Mouse (Mus musculus) lung, adult 18-20 months (tissue): Measurements from ENCODE around the gene Kcnip1.

Experiments used
- DNase-seq, 2 experiments: peaks; one replicate each; pipeline ENCODE4 v3.0.0; 2022; ENCODE audit warnings: mixed read lengths in 2 of 2

Kcnip1 gene

DNA sequence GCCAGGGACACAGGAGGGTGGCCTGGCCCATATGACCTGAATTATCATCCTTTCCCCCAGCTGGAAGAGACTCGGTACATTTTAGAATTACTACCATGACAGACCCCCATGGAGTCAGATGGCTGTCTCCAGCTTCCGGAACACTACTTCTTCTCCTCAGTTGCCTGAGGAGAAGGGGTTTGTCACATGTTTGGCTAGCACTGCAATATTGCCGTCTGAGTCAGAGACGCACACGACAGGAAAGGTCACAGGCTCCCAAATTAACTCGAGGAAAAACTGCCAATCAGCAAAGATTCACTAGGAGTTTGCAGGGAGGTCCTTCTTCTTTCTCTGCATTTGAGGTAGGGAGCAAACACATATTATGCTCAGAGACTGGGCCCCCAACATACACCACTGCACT lies 168.2 kb downstream of the Kcnip1 start:
- no peak for DNase-seq

DNA sequence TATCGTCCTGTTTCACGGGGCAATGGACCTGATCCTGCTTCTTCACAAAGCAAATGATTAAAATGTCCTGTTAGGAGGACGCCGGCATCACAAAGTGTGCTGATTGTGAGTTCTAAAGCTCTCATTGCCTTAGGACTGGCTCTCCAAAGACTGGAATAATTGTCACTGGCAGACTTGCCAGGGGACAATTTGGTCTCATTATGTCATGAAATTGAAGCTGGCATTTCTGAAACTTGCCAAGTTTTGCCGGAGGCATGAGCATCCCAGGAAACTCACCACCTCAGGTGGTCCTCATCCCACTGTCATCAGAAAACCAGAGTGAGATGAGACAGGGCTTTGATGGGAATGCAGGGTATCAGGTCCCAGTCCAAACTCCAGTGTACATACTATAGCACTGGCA lies 171.6 kb downstream of the Kcnip1 start:
- no peak for DNase-seq

DNA sequence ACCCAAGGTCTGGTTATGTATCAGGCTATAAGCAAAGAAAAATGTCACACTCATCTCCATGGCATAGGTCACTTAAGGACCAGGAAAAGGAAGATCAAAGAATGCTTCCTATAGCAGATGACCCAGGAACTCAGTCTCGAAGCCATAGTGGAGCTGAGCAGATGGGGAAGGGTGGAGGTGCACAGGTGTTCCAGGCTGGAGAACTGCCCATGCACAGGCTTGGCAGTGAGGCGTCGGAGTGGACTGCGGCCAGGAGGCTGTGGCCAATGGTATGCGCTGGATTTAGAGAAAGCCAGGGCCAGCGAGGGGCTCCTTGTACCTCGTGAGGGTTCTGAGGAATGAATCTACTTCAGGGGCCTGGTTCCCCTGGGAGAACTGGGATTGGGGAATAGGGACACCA lies 172.1 kb downstream of the Kcnip1 start:
- no peak for DNase-seq

DNA sequence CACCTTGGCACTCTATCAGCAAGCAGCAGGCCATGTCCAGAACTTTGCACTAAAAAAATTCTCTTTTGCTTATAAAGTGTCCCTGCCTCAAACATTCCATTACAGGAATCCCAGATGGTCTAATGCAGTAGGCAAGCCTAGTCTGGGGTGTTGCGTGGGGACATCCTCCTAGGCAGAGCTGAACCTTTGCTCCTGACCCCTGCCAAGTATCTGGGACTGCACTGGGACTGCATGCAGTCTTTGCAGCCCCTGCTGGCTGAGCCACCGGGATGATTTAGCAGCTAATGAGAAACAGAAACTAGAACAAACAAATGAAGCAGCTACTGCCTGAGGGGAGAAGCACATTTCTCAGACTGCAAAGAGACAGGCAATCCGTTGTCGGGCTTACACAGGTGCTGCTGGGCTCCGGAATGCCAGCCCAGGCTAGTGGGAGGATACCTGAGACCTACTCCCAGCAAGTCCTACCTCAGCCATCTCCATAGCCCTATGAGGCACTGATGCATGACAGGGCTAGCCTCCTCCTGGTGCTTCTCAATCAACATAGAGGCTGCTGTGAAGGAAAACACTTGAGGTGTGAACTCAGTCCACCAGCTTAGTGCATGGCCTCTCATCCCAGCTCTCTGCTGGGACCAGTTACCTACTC lies 174.0 kb downstream of the Kcnip1 start:
- no peak for DNase-seq

DNA sequence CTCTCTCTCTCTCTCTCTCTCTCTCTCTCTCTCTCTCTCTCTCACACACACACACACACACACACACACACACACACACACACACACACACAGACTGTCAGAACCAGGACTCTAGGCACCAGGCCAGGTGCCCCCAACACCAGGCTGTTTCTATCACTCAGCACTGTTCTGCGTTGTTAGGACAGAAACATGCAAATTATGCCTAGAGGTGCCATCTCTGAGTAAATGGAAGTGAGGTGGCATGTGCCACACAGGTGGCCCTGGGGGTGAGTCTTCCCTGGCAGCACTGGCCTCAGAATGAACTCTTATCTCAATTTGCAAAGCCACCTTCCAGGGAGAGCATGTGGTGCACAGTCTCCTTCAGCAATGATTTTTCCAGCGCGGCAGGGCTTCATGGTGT lies 176.9 kb downstream of the Kcnip1 start:
- DNase-seq, result no peak

DNA sequence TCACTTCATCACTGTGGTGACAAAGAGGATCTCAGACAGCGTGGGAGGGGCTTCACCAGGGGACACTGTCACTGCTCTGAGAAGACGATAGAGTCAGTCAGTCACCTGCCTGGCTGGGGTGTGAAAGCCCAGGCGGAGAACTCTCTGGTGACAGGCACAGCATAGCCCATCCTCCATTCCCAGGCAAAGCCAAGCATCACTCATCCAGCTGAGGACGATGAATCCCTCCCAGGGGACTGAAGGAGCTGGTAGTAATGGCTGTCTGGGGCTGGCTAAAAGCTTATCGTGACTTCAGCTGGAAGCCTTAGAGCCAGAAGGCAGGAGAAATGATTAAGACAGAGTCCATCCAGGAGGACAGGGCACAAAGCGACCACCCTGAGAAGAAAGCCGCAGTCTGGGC lies 182.8 kb downstream of the Kcnip1 start:
- DNase-seq, result no peak

DNA sequence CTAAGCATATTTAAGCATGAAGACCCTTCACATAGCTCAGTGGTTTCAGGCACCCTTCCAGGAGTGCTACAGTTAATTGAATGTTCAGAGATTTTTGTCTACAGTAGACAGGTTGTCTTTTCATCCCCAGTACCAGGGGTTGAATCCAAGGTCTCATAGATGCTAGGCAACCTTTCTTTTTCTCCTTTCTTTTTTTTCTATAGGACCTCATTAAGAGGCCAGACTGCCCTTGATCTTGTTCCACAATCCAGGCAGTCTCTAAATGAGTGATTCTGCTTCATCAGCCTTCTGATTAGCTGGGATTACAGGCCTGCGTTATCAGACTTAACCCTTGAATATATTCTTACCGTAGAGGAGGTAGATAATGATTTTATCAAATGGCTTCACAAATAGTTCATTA lies 189.9 kb downstream of the Kcnip1 start:
- no peak for DNase-seq

DNA sequence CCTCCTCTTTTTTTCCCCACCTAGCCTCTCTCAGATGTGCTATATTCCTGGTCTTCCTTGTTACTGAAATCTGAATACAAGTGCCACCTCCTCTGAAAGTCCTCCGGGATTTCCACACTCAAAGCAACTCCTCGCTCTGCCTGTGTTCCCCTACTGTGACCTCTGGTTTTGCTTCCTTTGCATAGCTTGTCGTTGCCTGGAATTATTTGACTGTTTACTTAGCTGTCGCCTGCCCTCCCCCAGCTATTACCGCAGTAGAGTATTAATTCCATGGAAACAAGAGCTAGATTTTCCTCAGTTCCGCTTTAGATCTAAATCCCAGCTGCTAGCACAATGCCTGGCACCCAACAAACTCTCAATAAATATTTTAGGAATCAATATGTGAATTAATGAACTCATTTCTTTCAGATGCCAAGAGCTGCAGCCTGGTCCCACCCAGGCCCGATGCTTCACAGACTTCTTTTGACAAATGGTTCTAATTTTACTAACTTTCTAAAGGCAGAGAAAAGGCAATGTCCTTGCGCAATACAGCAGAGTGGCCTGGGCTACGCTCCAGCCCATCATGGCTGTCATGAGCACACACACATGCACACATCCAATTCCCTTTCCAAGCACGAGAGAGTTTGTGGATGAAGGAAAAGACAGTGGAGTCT lies 192.4 kb downstream of the Kcnip1 start:
- peak in 1 of 2 experiments; percentile 10 for DNase-seq

DNA sequence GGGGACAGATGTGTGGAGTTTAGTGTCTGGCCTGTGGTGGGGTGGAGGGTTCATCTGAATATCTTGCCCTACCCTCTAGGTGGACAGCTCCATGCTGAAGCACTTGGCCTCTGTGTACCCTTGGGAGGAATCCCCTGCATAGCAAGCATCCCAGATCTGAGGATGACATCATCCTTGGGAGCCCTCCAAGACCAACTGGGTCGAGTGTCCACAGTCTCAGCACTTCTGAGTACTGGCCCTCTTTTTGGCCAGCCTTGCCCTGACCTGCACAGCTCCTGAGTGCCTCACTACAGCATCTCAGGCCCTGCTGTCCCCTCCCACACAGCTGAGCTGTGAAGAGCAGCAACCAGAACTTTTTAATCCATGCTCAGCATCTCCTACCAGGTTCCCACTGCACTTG lies 193.0 kb downstream of the Kcnip1 start:
- DNase-seq, result peak in 1 of 2 experiments; percentile 2

DNA sequence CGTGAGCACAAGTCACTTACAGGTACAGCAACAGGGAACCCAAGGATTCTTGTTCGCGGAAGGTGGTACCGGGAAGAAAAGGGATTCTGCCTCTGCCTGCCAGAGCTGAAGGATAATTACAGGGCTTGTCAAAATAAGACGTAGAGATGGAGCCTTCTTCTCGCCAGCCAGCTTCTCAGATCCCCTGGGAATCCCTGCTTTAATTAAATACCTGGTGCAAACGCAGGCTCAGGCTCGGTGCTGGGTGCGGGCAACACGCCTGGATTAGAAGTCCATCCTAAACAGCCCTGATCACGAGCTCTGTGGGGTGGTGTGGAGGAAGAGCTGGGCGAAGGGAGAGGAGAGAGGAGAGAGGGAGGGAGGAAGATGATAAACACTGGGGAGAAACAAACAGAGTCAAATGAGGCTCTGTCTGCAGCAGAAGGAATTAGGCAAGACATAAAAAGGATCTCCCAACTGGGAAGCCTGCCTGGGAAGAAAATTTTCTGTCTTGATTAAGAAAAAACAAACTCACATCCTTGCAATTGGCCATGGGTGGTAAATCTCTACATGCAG lies 194.8 kb downstream of the Kcnip1 start:
- DNase-seq, result no peak

DNA sequence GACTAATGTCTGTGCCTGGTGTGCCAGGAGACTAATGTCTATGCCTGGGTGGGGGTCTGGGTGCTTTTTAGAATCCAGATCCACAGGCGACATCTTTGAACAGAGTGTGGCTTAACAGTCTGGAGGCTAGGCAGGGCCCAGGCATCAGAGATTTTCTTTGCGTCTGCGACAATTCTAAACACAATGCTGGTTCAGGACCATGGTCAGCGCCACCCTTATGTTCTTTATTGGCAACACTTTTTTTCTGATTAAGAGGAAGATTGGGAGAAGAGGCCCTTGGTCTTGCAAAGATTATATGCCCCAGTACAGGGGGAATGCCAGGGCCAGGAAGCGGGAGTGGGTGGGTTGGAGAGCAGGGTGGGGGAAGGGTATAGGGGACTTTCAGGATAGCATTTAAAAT lies 205.6 kb downstream of the Kcnip1 start:
- no peak for DNase-seq

DNA sequence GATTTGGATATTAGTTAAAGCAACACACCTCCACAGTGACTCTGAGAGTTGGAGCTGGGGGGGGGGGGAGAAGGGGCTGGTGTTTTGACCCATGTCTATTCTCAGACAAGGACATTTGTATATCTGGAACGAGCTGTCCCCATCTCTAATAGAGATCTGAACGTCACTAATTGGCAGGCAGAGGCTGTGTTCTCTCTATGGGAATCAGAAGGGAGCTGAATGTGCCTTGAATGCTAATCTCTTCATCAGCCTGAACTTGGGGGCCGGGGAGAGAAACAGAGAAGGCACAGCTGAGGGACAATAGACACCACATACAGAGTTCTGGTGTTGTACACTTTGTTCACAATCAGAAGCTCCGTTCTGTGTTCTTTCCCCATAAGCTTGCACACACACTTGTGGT lies 206.4 kb downstream of the Kcnip1 start:
- no peak for DNase-seq

DNA sequence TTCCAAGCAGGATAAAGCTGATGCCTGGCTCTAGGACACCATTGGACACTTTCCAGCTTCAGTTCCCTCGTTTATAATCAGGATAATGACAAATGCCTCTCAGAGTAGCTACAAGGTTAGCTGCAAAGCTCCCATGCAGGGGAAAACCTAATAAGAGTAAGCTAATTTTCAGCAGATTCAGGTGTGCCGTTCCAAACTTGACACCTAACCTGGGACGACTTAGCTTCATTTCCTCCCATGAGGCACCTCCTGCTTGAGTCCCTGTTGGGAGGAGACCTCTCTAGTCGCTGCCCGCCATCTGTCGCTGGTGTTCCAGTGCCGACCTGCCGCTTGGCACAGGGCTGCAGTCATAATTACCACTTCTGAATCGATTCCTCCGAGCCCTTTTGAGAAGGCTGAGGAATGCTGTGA lies 211.4 kb downstream of the Kcnip1 start:
- no peak for DNase-seq

DNA sequence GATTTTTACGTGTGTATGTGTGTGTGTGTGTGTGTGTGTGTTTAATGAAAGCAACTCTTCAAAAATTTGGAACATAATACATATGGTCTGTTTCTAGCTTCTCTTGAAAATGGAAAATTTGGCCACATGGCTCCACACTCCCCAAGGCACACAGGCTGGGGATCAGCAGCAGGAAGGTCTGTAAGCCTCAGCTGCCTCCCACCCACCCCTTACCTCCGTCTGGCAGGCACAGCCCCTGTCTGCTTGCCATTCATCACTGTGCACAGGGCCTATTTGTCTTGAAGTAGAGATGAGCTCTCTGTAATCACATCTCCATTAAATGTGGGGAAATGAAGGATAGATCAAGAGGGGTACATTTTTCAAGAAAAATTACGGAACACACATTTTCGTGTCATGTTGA lies 212.7 kb downstream of the Kcnip1 start:
- no peak for DNase-seq

DNA sequence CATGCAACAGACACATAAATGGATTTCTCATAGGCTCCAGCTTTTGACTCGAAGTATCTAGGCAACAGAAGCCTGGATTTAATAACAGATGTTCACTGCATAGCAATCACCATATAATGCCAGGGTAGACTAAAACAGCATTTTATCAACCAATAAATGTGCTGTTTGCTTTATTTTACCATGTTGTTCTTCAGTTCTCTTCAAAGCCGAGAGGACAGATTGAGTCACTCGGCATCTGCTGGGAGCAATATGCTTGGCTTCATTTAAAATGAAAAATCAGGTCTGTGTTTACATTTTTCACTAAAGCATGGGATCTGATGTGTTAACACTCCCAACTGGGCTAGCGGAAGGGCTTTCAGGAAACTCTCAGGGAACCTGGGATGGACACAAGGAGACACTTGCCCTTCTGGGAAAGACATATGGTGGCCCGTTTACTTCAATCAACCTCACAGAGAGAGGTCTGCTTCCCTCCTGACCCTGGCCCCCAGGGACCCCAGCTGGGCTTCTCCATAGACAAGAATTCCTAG lies 220.3 kb downstream of the Kcnip1 start:
- no peak for DNase-seq

DNA sequence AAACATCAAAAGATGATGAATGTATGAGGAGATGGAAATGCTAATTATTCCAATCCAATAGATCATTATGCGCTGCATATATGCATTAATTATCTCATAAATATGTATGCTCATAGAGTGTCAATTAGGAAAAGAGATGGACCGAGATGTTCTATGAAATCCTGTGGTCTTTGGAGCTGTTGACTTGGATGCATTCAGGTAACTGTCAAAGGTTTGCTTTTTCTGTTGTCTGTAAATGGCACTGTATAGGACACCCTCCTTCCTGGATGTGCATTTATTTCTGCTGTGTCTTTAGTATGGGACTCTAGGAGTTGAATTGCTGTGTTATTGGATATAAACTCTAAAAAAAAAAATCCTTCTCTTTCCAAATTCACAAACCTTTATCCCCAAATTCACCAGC lies 220.9 kb downstream of the Kcnip1 start:
- DNase-seq, result no peak

DNA sequence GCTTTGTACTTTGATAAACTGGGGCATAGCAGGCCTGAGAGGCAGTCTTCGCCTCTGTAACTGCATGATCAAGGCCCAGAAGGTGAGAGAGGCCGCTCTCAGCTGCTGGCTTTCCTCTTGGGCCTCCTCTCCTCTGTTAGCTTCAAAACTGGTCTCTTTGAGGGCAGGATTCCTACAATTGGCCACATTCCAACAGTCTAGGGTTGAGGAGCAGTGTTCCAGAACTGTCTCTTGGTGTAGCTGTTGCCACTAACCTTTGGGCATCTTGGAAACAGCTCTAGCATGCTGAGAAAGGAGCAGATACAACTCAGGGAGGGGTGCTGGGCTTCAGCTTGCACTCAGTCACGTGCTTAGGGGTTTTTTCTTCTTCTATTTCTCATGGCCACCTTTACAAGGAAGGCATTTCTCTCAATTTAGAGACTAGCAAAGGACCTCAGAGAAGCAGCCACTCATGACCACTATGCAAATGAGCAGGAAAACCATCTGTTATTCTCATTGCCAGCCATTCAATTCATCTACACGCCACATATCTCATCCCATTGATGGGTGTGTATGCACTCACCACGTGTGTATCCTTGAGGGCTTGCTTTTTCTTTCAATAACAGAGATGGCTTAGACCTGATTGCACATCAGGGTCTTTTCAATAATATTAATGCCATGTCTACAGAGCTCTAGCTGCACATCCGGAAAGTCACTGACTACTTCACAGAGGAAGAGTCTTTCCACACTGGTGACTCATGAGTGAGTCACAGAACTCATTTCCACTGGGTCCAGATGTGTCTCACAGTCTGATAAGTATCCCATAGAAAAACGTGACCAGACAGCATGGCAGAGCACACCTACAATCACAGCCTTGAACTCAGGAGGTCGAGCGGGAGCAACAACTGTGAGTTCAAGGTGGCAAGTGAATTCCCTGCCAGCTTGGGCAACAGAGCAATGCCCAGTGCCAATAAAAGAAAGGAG lies 225.7 kb downstream of the Kcnip1 start:
- no peak for DNase-seq

DNA sequence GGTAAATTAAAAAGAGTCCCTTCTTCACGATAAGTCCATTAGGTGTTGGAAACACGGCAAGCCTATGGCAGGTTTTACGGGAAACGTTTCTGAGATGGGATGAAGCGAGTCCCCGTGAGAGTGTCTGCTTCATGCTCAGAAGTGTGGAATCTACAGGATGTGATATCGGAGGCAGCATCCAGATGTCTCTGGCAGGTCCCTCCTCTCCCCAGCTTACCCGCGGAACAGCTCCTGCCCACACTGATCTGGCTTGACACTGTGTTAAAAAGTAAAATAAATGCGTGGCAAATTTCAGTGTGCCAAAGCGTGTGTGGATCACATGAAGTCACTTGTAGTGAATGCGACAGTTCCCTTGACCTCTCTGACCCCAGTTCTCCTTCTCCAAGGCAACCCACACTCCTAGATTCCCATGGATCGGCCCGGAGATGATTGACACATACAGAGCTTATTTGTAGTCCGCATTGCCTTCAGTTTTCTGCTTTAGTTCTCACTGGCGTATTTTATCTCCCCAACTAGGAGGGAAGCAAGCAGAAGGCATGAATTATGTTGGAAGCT lies 231.7 kb downstream of the Kcnip1 start:
- DNase-seq, result no peak

DNA sequence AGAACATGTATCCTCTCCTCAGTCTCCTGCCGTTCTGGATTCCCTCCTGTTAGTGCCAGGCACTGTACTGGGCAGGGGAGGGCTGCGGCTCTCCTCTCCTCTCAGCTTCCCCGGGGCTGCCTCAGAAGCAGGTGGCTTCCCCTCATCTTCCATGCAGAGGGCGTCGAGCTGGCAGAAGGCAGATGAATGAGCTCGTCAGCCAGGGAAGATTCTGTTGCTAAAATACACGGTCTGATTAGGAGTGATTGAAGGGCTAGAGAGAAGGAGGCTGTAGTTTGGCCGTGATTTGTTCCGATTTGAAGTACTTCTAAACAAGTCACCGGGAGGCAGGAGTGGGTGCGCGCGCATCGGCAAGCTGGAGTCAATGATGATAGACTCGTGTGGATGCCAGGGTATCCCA lies 236.3 kb downstream of the Kcnip1 start:
- no peak for DNase-seq

DNA sequence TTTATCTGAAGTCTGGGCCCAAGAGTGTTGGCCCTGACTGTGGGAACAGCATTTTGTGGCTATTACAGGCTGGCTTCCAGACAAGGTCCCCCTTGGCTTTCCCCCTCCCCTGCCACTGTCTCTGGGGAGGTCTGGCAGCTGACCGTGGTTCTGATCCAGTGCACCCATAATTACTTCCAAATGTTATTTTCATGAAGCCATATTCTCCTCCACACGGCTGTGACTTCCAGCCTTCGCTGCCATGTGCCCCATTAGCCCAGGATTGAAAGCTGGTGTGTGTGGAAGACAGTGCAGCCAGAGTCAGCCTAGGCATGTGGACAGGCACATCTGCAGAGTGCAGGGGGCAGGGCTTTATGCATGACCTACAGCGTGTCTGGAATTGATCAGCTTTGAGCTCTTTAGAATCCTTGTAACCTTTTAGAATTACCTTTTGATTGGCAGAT lies 240.5 kb downstream of the Kcnip1 start:
- DNase-seq, result no peak

DNA sequence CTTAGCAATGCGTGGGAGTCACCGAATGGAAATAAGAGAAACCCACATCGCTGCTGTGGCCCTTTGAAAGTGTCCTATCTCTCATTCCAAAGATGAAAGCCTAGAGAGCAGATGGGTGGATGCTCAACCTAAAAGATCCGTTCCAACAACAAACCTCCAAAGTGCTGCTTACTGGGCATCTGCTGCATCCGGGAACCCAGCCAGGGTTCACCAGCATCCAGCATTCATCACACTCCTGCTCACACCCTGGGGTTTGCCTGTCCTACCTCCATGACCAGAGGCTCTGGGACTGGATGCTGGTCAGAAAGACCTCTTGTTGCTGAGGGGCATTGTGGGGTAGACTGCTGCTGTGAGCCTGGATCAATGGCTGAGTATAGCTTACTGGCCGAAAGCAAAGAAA lies 241.4 kb downstream of the Kcnip1 start:
- DNase-seq, result no peak

DNA sequence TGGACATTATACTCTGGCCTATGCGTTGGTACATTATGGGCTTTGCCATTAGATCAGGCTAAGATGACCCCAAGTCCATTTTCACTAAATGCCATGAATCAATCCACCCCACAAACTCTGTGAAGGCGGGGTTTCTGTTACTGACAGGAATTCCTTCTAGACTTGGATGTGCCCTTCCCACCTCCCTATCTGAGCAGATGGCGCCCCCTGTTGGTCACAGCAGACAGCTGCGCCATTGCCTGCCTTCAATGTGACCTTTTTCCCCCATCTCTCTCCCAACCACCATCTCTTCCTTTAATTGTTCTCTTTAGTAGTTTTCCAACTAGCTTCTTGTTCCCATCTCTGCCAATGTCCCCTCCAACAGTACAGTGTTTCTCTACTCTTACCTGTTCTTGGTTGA lies 243.0 kb downstream of the Kcnip1 start:
- peak; percentile 23 to 53 for DNase-seq

DNA sequence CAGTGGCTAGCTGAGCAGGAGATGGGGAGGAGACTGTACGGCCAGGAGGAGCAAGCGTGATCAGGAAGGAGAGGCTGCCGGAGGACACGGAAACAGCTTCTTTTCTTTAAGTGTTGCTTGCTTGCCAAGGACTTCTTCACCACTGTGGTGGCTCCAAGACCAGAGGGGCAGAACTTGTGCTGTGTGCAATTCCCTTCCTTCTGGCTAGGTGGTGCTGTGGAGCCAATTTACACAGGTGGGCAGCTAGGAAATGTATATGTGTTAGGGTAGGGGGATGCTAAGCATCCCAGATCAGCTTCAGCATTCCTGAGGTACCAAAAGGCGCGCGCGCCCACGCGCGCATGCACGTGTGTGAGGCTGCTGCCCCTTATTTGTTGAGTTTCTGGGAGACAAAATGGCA lies 243.5 kb downstream of the Kcnip1 start:
- no peak for DNase-seq
